Mouse (Mus musculus): ENCODE measurements around the gene Gm10260. TPM values are rescaled to one million over a fixed set of nuclear protein-coding genes. Genes with fewer than 3 reads are reported as not detected.

Gm10260 gene
- total RNA-seq (2022): 10 to 100 TPM; 65.4 to 98.8 (median 81.4) TPM

- no peak for DNase-seq (ENCODE audit: low spot score in 2 of 2)
Measured at GRCm38 (mm10) chr13:97760532-97760931, at the start of gene Gm10260. Gm10260 (minus strand) TSS chr13:97760632.

- DNase-seq (ENCODE audit: low spot score in 2 of 2): no peak
Measured at GRCm38 (mm10) chr13:97809828-97810227, 49.4 kb upstream of the Gm10260 start.

- DNase-seq (ENCODE audit: low spot score in 2 of 2): no peak
Measured at GRCm38 (mm10) chr13:97805907-97806306, 45.5 kb upstream of the Gm10260 start.

GRCm38 (mm10) chr13:97802386-97802785, 42.0 kb upstream of the Gm10260 start:
- DNase-seq (ENCODE audit: low spot score in 2 of 2): no peak

GRCm38 (mm10) chr13:97797462-97797861, 37.0 kb upstream of the Gm10260 start:
- no peak for DNase-seq (ENCODE audit: low spot score in 2 of 2)

- DNase-seq (ENCODE audit: low spot score in 2 of 2): no peak
Measured at GRCm38 (mm10) chr13:97794780-97795179, 34.3 kb upstream of the Gm10260 start.

- no peak for DNase-seq (ENCODE audit: low spot score in 2 of 2)
Measured at GRCm38 (mm10) chr13:97793932-97794331, 33.5 kb upstream of the Gm10260 start.

- no peak for DNase-seq (ENCODE audit: low spot score in 2 of 2)
Measured at GRCm38 (mm10) chr13:97791664-97792063, 31.2 kb upstream of the Gm10260 start.

GRCm38 (mm10) chr13:97789782-97790450, 29.5 kb upstream of the Gm10260 start:
- DNase-seq (ENCODE audit: low spot score in 2 of 2): no peak

GRCm38 (mm10) chr13:97785167-97785835, 24.9 kb upstream of the Gm10260 start:
- no peak for DNase-seq (ENCODE audit: low spot score in 2 of 2)

- DNase-seq (ENCODE audit: low spot score in 2 of 2): no peak
Measured at GRCm38 (mm10) chr13:97783423-97784143, 23.2 kb upstream of the Gm10260 start.

- DNase-seq (ENCODE audit: low spot score in 2 of 2): no peak
Measured at GRCm38 (mm10) chr13:97782063-97782462, 21.6 kb upstream of the Gm10260 start.

- no peak for DNase-seq (ENCODE audit: low spot score in 2 of 2)
Measured at GRCm38 (mm10) chr13:97781637-97782036, 21.2 kb upstream of the Gm10260 start.

GRCm38 (mm10) chr13:97780556-97780955, 20.1 kb upstream of the Gm10260 start:
- no peak for DNase-seq (ENCODE audit: low spot score in 2 of 2)

- DNase-seq (ENCODE audit: low spot score in 2 of 2): no peak
Measured at GRCm38 (mm10) chr13:97779657-97780445, 19.4 kb upstream of the Gm10260 start.

- DNase-seq (ENCODE audit: low spot score in 2 of 2): peak in 1 of 2 experiments; percentile 60
Measured at GRCm38 (mm10) chr13:97778698-97779194, 18.3 kb upstream of the Gm10260 start.

- no peak for DNase-seq (ENCODE audit: low spot score in 2 of 2)
Measured at GRCm38 (mm10) chr13:97777667-97778066, 17.2 kb upstream of the Gm10260 start.

- DNase-seq (ENCODE audit: low spot score in 2 of 2): peak in 1 of 2 experiments; percentile 29
Measured at GRCm38 (mm10) chr13:97776702-97777101, 16.3 kb upstream of the Gm10260 start.

GRCm38 (mm10) chr13:97775907-97776306, 15.5 kb upstream of the Gm10260 start:
- no peak for DNase-seq (ENCODE audit: low spot score in 2 of 2)

- peak in 1 of 2 experiments; percentile 56 for DNase-seq (ENCODE audit: low spot score in 2 of 2)
Measured at GRCm38 (mm10) chr13:97774740-97775425, 14.5 kb upstream of the Gm10260 start.

GRCm38 (mm10) chr13:97769205-97769604, 8.8 kb upstream of the Gm10260 start:
- DNase-seq (ENCODE audit: low spot score in 2 of 2): no peak

All from left cerebral cortex, adult 8-10 months (tissue).